Mouse (Mus musculus) cerebellum, adult 11-12 months (tissue): ENCODE measurements at regions not wholly inside any gene's neighbourhood (a gene's known extent, or its start where the extent isn't known, plus 50 kb on each side); places are given as distances from the start of the nearest gene placed in this dataset.

Experiments
- DNase-seq: peaks from one replicate; pipeline ENCODE4 v3.0.0; 2022

GRCm38 (mm10) chr8:5800594-5800993, 695.4 kb upstream of the Slc10a2 start:
- DNase-seq: no peak

GRCm38 (mm10) chr8:5756366-5756765, 651.2 kb upstream of the Slc10a2 start:
- DNase-seq: no peak

GRCm38 (mm10) chr8:5739503-5739902, 634.4 kb upstream of the Slc10a2 start:
- peak; percentile 1 for DNase-seq

GRCm38 (mm10) chr8:5727416-5727815, 622.3 kb upstream of the Slc10a2 start:
- DNase-seq: no peak

GRCm38 (mm10) chr8:5687999-5688398, 582.8 kb upstream of the Slc10a2 start:
- DNase-seq: no peak

GRCm38 (mm10) chr8:5674971-5675370, 569.8 kb upstream of the Slc10a2 start:
- no peak for DNase-seq
